Mouse (Mus musculus): ENCODE measurements around the gene Lrfn2. TPM values are rescaled to one million over a fixed set of nuclear protein-coding genes. Genes with fewer than 3 reads are reported as not detected.

The Lrfn2 gene
- polyA plus RNA-seq, 1 experiment from 2014 or later: 0.35 TPM

DNA sequence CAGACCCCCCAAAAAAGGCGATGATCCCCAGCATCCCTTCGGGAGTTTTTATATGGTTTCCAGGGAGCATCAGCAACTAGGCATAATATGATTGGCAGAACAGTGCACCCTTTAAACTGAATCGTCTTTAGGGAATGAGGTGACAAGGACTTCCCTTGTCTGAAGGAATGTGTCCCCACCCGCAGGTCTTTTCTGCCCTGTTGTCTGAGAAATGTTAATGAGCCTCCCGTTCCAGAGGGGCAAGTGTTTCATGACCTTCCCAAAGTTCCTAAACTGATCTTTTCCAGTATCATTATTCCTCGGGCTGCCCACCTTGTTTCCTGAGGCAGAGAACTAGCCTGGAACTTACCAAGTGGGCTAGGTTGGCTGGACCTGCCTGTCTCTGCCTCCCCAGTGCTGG lies 40.7 kb downstream of the Lrfn2 start:
- no peak overlapping the region for H3K27ac ChIP-seq
- no peak for ATAC-seq (ENCODE audit: borderline replicate concordance, extremely low read depth, low FRiP score, low TSS enrichment)
- no peaks in the 10 kb centered on the region for H3K9me3 ChIP-seq
- H3K4me3 ChIP-seq: no peak overlapping the region
- no peak overlapping the region for H3K9ac ChIP-seq
- no peaks in the 10 kb centered on the region for H3K27me3 ChIP-seq
- H3K36me3 ChIP-seq: no peaks in the 10 kb centered on the region
- peaks cover 22% of the 10 kb centered on the region for H3K4me1 ChIP-seq
- no peak overlapping the region for H3K4me2 ChIP-seq
- WGBS: 52% methylated on average over 6 of the region's 6 CpGs

DNA sequence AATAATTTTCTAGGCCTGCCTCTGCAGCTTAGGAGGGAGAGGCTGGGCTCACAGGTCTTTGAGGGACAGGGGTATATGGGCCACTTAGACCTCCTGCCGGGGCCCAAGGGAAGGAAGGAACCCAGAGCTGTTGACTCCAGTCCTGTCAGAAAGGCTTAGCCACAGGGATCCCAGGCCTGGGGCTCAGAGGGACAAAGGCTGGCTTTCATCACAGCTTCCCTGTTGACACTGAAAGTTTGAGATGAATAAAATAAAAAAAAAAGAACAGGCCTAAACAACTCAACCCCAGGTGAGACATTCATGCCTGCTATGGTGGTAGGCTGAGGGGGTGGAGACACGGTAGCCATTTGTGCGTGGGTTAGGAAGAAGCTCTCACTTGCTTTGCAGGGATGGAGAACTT lies 41.2 kb downstream of the Lrfn2 start:
- Histone ChIP-seq H3K4me1 (peaks cover 24% of the 10 kb centered on the region), H3K36me3 (no peaks in the 10 kb centered on the region), H3K27ac (no peak overlapping the region), H3K4me3 (no peak overlapping the region), H3K27me3 (no peaks in the 10 kb centered on the region), H3K4me2 (no peak overlapping the region), H3K9me3 (no peaks in the 10 kb centered on the region), H3K9ac (no peak overlapping the region)
- ATAC-seq (ENCODE audit: borderline replicate concordance, extremely low read depth, low FRiP score, low TSS enrichment): no peak
- 42% methylated on average over 3 of the region's 3 CpGs for WGBS

DNA sequence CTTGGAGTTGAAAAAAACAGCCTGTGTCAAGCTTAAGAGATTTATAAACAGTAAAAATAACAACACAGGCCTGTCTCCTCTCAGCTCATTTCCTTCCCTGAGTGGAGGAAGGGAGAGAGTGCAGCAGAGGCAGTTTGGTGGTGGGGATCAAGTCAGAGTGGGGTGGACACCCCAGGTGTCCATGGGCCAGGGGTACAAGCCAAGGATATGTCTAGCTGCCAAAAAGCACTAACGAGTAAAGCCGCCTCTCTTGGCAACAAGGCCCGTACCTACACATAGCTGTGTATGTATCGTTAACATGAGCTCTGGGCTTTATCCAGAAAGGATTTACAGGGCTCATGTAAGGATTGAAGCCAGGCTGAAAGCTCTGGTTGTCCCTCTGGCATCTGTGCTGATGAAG lies 42.9 kb downstream of the Lrfn2 start:
- Histone ChIP-seq H3K4me3 (no peak overlapping the region), H3K36me3 (no peaks in the 10 kb centered on the region), H3K4me2 (no peak overlapping the region), H3K9me3 (no peaks in the 10 kb centered on the region), H3K9ac (no peak overlapping the region), H3K27ac (peak overlapping the region; percentile 60), H3K4me1 (peaks cover 24% of the 10 kb centered on the region), H3K27me3 (no peaks in the 10 kb centered on the region)
- 31% methylated on average over 4 of the region's 4 CpGs for WGBS
- ATAC-seq (ENCODE audit: borderline replicate concordance, extremely low read depth, low FRiP score, low TSS enrichment): peak; percentile 58; the same call in 1 of the 2 replicates

DNA sequence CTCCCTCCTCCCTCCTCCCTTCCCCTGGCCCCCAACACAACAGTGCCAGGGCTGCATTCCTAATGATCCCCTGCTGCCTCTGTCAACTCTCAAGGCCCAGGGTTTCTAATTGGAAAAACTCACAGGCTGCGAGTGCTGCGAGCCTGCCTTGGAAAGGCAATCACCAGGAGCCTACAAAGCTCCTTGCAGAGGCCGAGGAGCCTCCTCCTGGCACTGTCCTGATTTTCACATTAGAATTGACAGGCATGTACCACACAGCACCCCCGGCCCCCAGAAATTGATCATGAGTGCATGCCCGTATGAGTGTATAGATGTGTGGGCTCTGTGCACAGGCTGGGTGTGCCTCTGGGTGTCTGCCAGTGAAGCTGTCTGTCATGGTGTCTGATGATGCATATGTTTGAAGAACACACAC lies 44.4 kb downstream of the Lrfn2 start:
- Histone ChIP-seq H3K4me3 (no peak overlapping the region), H3K36me3 (no peaks in the 10 kb centered on the region), H3K9ac (no peak overlapping the region), H3K4me2 (no peak overlapping the region), H3K27ac (no peak overlapping the region), H3K4me1 (peaks cover 26% of the 10 kb centered on the region), H3K27me3 (no peaks in the 10 kb centered on the region), H3K9me3 (no peaks in the 10 kb centered on the region)
- 33% methylated on average over 5 of the region's 5 CpGs for WGBS
- no peak; the same call in 1 of the 2 replicates for ATAC-seq (ENCODE audit: borderline replicate concordance, extremely low read depth, low FRiP score, low TSS enrichment)

DNA sequence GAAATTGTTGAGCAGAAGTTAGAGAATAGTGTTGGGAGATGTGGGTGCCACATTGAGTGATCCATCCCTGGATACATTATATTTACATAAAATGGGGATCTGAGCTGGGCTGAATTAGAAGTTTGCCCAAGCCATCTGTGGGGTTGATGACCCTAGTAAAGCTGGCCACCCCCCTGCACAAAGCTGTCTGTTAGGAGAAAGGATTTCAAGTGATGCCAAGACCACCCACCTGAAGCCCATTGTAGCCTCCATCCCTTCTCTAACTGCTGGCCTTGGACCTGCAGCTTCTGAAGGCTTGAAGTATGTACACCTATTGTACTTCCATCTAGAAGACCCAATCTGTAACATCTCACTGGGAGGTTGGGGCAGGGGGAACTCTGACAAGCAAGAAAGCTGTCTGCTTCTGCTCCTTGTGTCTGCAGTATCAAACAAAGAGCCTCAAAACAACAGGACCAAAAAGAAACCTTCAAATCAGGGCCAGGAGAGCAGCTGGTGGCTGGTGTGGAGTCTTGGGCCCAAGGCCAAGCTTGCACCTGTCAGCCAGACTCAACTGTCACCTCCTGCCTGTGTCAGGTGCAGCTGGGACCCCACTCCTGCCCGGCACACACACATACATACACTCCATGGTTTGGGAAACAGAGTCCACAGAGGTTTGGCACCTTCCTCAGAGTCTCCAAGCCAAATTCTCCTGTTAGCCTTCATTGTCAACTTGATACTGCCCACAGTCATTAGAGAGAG lies 63.2 kb downstream of the Lrfn2 start:
- no peaks in the 10 kb centered on the region for H3K27me3 ChIP-seq
- no peaks in the 10 kb centered on the region for H3K36me3 ChIP-seq
- H3K27ac ChIP-seq: no peak overlapping the region
- 57% methylated on average over 1 of the region's 1 CpGs for WGBS
- H3K4me3 ChIP-seq: no peak overlapping the region
- H3K4me2 ChIP-seq: no peak overlapping the region
- H3K9ac ChIP-seq: no peak overlapping the region
- H3K4me1 ChIP-seq: peaks cover 9% of the 10 kb centered on the region; the same call in 1 of the 2 replicates
- no peak for ATAC-seq (ENCODE audit: borderline replicate concordance, extremely low read depth, low FRiP score, low TSS enrichment)
- no peaks in the 10 kb centered on the region for H3K9me3 ChIP-seq

DNA sequence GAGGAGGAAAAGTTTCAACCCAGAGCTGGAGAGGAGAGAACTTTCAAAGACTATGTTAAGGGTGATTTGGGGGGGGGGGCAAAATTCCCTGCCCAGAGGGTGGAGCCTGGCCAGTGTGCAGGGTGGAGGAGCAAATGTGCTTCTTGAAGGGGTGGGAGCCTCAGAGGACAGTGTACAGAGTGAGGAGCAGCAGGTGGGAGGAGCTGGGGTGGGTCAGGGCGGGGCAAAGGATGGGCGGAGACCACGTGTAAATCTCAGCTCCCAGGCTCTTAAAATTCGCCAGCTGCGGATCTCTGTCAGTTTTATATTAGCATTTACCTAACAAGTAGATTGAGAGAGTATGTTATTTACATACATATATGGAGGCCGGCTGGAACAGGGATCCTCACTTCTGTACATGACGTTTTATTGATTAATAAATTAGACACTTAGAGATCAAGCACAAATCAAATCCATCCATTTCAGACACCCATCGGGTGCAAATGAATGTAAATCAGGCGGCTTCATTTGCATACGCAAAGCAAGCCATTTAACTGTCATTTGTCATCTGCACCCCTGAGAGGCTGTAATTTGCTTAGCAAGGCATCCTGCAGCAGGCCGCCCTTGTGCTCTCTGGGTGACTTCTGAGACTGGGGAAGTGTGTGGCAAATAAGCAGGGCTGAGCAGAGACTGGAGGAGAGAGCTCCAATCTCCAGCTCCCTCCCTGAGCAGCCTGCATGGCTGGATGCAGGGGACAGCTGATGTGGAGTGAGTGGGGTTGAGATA lies 67.5 kb downstream of the Lrfn2 start:
- no peak overlapping the region for H3K27ac ChIP-seq
- H3K4me1 ChIP-seq: peaks cover 9% of the 10 kb centered on the region; the same call in 1 of the 2 replicates
- H3K36me3 ChIP-seq: no peaks in the 10 kb centered on the region
- no peaks in the 10 kb centered on the region for H3K27me3 ChIP-seq
- H3K9me3 ChIP-seq: no peaks in the 10 kb centered on the region
- H3K4me2 ChIP-seq: no peak overlapping the region
- H3K9ac ChIP-seq: no peak overlapping the region
- 5% methylated on average over 11 of the region's 11 CpGs for WGBS
- peak; percentile 48; the same call in 1 of the 2 replicates for ATAC-seq (ENCODE audit: borderline replicate concordance, extremely low read depth, low FRiP score, low TSS enrichment)
- no peak overlapping the region for H3K4me3 ChIP-seq

DNA sequence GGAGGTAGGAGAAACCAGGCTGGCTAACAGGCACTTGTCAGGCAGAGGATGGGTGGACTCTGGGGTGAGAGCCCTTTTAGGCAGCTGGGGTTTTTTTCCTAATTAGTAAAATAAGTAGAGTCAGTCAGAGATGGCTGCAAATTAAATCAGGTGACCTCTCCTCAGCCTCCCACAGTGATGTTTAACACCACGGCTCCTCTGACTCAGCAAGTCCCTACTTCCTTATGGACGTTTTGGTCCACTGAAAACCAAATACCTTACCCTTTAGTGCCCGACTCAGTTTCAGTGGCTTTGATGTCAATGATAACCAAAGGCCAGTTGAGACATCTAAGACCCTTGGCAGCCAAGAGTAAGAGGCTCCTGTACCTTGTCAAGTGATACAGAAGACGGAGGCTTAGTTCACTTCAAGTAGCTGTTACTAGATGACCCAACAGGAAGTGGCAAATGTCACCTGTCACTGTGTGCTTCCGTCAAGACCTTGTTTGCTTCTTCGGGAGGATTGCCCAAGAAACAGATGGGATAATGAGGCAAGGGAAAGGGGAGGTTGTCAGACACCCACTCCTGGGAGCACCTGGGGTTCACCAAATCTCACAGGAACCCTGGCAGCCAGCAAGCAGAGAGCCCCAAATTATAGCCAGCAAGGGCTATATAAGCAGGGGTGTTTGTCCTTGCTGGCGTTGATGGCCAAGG lies 77.3 kb downstream of the Lrfn2 start:
- WGBS: 40% methylated on average over 7 of the region's 7 CpGs
- ATAC-seq (ENCODE audit: borderline replicate concordance, extremely low read depth, low FRiP score, low TSS enrichment): no peak

DNA sequence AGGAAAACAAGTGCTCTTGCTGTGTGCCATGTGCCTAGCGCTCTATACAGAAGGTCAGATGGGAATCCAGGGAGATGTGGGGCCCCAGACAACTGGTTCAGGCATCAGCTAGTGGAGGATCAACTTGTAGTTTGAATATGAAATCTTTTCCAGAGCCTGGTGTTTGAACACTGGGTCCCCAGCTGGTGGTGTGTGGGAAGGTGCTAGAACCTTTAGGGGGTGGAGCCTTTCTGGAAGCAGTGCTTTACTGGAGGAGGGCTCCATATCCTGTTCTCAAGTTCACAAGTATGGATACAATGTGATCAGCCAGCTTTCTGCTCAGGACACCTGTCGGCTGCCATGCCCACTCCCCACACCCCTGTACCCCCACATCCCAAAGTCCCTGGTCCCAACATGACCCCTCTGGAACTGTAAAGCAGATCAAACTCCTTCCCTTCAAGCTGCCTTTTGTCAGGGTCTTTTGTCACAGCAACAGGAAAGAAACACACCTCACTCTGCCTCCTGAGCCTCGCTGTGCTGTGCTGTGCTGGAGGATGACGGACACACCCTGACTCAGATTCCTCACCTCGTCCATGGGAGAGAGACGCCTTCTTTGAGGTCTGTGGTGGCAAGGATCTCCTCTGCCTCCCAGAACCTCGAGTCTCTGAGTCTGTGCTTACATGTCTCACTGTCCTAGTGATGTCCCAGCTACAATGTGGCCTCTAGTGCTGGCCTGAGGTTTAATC lies 81.9 kb downstream of the Lrfn2 start:
- no peaks in the 10 kb centered on the region for H3K27me3 ChIP-seq
- H3K36me3 ChIP-seq: no peaks in the 10 kb centered on the region
- peaks cover 12% of the 10 kb centered on the region for H3K4me1 ChIP-seq
- H3K4me2 ChIP-seq: no peak overlapping the region
- H3K9ac ChIP-seq: no peak overlapping the region
- H3K4me3 ChIP-seq: no peak overlapping the region
- no peak overlapping the region for H3K27ac ChIP-seq
- no peaks in the 10 kb centered on the region for H3K9me3 ChIP-seq
- WGBS: 64% methylated on average over 7 of the region's 7 CpGs
- ATAC-seq (ENCODE audit: borderline replicate concordance, extremely low read depth, low FRiP score, low TSS enrichment): no peak

More for the DNA sequence above, 77.3 kb downstream of the Lrfn2 start:
- Histone ChIP-seq H3K9ac (no peak overlapping the region), H3K9me3 (no peaks in the 10 kb centered on the region), H3K27ac (no peak overlapping the region), H3K4me1 (no peaks in the 10 kb centered on the region), H3K27me3 (no peaks in the 10 kb centered on the region), H3K4me2 (no peak overlapping the region), H3K36me3 (no peaks in the 10 kb centered on the region), H3K4me3 (no peak overlapping the region)

DNA sequence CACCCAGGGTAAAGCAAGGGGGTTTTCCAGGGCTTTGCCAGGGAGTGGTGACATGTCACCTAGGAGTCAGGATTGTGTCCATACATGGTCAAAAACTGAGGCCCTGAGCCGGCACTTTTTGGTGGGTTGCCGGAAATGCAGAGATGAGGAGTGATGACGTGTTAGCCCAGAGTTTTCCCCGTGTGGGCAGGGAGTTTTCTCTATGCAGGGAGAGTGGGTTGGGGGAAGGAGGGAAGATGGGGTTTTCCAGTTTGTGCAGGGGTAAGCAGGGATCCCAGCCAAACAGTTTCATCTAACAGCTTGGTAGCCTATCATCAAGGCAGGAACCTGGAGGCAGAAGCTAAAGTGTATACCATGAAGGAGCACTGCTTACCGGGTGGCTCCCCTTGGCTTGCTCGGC lies 83.2 kb downstream of the Lrfn2 start:
- no peak overlapping the region for H3K4me2 ChIP-seq
- 69% methylated on average over 6 of the region's 6 CpGs for WGBS
- H3K36me3 ChIP-seq: no peaks in the 10 kb centered on the region
- no peaks in the 10 kb centered on the region for H3K27me3 ChIP-seq
- no peak overlapping the region for H3K4me3 ChIP-seq
- peaks cover 12% of the 10 kb centered on the region for H3K4me1 ChIP-seq
- no peak overlapping the region for H3K27ac ChIP-seq
- H3K9me3 ChIP-seq: no peaks in the 10 kb centered on the region
- no peak overlapping the region for H3K9ac ChIP-seq
- ATAC-seq (ENCODE audit: borderline replicate concordance, extremely low read depth, low FRiP score, low TSS enrichment): no peak

DNA sequence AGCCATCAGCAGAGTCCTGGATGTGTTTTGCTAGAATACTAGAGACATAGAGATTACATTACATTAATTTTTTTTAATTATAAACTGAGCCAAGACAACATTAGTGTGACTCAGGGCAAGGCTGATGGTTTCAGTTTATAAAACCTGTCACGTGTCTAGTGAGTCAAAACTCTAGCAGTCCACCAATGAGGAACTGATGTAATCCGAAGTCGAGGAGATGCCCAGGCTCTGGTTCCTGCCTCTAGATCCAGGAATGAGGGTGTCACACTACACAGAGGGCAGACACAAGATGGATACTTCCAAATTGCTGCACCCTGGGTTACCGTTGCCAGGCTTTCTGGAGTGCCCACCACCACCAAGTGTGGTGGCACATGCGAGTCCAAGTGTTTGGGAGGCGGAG lies 84.0 kb downstream of the Lrfn2 start:
- no peak overlapping the region for H3K4me2 ChIP-seq
- peaks cover 12% of the 10 kb centered on the region for H3K4me1 ChIP-seq
- 90% methylated on average over 6 of the region's 6 CpGs for WGBS

More for the DNA sequence above, 84.0 kb downstream of the Lrfn2 start:
- Histone ChIP-seq H3K9me3 (no peaks in the 10 kb centered on the region), H3K36me3 (no peaks in the 10 kb centered on the region), H3K27me3 (no peaks in the 10 kb centered on the region), H3K9ac (no peak overlapping the region), H3K27ac (no peak overlapping the region), H3K4me3 (no peak overlapping the region)
- no peak for ATAC-seq (ENCODE audit: borderline replicate concordance, extremely low read depth, low FRiP score, low TSS enrichment)
